Mouse (Mus musculus): ENCODE results near the gene Rfng.
"Not testable (repeated sequence)": the region's sequence is repeated elsewhere in the genome, so short reads cannot be mapped to it uniquely, and the experiment has no call there.

The Rfng gene

DNA sequence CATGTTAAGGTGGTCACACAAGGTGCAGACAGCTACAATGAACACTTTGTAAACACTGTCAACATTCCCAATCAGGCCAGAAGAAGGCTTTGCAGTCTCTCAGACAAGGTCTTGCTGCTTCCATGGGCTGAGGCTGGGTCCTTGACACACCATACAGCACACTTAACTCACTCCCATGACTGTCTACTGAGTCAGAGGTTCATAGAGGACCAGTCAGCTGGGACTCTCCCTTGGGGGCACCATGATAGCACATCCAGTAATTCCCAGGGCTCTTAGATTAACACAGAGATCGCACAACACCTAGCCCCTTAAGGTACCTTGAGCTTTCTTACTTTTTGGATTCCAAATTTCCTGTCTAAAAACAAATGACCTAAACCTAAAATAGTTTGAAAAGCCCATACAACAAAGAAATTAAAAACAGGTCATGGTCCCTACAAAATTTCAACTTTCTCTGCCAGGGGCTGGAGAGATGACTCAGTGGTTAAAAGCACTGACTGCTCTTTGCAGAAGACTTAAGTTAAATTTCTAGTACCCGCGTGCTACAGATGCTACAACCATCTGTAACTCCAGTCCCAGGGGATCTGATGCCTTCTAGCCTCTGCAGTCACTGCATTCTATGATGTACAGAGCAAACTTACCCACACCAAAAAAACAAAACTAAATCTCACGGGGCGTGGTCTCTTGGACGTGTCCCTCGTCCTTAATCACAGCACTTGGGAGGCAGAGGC, 10.4 kb downstream of the Rfng start:
- DNase-seq (ENCODE audit: low read depth, low spot score): no peak

DNA sequence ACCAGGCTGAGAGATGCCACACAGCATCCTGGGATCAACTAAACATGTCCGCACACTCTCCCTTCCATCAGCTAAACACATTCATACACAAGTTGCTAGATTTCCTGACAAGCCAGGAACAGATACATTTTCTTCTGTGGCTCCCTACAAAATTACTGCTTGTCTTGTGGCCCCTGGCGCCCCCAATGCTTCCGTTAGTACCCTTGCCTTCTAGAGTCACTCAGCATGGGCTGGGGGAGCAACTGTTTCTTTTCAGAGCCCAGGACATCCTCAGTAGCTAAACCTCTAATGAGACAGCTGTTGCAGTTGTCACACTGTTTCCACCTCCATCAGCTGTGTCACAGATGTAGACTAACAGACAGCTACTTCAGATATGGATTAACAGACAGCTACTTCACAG, 11.3 kb downstream of the Rfng start:
- no peak for DNase-seq (ENCODE audit: low read depth, low spot score)

DNA sequence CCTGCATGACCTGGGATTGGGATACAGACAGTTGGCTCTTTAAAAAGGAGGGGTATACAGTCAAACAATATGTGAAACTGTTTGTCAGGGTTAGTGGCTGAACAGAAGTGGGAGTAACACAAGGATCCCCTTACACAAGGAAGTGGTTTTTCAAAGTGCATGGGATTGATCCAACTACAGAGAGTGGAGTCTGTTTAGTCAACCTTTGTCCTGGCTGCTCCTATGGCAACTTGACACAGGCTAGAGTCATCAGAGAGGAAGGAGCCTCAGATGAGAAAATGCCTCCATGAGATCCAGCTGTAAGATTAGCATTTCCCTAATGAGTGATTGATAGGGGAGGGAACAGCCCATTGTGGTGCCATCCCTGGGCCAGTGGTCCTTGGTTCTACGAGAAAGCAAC, 15.8 kb downstream of the Rfng start:
- DNase-seq (ENCODE audit: low read depth, low spot score): no peak

DNA sequence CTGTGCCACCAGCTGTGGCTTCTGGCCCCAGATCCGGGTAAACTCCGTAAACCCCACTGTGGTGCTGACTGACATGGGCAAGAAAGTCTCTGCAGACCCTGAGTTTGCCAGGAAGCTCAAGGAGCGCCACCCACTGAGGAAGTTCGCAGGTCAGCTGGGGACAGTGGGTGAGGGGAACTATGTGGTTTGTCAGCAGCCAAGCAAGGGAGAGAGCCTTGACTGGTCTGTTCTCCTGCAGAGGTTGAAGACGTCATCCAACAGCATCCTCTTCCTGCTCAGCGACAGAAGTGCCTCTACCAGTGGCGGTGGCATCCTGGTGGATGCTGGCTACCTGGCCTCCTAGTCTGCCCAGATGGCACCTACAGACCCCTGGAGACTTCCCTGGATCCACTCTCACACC, 17.0 kb downstream of the Rfng start:
- not testable (repeated sequence) for DNase-seq (ENCODE audit: low read depth, low spot score)

DNA sequence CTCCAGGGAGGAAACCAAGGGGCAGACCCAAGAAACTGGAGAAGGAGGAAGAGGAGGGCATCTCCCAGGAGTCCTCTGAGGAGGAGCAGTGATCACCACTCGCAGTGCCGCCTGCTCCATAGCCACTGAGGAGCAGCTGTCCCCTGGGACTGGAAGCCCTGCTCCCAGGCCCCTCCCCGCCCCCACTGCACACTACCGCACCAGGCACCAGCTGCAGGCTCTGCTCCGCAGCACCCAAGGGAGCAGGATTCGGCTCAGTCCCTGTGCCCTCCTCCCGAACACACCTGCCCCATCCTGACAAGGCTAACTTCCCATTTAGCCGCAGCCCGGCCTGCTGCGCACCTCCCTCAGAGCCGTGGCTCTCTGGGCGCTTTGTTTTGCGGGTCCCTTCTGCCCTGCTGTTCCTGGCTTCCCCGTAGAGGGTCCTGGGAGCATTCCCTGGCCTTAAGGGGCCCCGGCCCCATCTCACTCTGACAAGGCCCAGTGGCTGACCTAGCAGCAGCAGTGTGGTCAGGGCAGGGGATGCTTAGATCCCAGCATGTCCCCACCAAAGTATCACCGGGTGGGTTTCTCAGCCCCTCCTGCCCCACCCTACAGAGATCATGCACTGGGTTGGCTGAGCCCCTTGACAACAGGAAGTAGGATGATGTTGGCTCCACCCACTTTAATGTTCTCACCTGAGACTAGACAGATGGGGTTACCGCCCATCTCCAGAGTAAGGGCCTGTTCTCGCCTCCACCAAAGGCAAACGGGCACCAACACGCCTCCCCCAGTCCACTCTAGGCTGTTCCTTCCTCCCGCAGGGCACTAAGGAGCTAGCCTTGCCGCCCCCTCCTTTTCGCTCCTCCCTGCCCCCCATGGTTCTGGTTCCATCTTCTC, 20.6 kb downstream of the Rfng start:
- not testable (repeated sequence) for DNase-seq (ENCODE audit: low read depth, low spot score)

DNA sequence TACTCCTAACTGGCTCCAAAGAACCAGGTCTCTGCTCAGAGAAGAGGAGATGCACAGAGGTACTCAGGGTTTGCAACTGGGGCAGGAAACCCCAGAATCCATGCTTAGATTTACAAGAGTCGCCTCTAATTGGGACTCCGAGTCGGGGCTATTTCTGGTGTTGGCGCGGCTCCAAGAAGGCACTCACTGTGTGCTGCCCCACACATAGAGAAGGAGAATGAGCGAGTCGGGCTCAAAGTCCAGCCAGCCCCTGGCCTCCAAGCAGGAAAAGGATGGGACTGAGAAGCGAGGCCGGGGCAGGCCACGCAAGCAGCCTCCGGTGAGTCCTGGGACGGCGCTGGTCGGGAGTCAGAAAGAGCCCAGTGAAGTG, 21.4 kb downstream of the Rfng start, which contains the start of gene Hmga1b:
TSS of gene Hmga1b (plus strand) at position 123 of the 370 bp plus-strand sequence.
- DNase-seq (ENCODE audit: low read depth, low spot score): not testable (repeated sequence)

DNA sequence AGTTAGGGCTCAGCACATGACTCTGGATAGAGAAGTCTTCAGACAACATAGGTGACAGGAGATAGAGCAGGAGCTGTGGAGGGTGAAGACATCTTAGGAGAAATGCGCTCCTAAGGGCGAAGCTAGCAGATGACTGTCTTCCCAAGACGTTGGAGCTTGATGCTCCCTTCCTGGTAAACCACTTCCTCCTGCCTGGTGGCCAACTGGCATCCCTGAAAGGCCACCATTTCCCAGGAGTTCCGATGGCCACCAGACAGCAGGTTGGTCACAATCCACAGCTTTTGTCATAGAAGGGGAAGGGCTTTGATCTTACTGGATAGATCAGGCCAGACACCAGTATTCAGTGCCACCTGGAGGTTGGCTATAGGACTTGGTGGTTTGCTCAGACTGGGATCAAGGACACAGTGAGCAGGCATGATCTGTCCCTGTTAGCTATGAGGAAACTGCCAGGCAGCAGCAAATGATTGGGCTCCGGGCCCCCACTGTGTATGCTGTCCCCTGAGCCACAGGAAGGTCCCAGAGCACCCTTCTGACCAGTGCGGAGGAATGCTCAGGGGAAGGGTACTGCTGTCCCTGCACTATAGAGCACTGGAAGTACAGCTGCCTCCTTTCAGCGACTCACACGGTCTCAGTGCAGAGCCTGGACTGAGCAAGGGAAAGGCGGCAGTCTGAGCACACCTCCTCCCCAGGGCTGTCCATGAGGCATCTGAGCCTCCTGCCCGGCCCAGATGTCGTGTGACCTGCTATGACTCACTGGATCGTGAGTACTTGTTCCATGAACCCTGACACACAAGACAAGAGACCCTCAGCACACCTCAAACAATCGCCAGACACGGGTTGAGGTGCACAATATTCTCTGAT, 22.0 kb downstream of the Rfng start:
- DNase-seq (ENCODE audit: low read depth, low spot score): no peak

DNA sequence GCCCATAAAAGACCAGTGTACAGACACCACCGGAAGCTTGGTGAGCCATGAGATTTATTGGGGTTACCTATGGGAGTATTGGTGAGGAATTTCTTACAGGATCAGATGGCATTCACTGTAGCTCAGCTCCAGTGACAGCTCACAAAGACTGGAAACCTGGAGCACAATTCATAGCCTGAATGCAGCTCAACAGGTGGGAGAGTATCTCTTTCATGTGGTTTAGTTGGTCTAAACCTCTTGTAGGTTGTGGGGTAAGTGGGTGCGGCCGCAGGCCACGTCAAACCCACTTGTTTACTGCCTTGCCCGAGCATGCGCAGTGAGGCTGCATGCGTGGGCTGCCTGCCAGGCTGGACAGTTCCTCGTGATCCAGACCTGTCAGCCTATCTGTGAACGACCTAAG, 23.8 kb downstream of the Rfng start:
- no peak for DNase-seq (ENCODE audit: low read depth, low spot score)

DNA sequence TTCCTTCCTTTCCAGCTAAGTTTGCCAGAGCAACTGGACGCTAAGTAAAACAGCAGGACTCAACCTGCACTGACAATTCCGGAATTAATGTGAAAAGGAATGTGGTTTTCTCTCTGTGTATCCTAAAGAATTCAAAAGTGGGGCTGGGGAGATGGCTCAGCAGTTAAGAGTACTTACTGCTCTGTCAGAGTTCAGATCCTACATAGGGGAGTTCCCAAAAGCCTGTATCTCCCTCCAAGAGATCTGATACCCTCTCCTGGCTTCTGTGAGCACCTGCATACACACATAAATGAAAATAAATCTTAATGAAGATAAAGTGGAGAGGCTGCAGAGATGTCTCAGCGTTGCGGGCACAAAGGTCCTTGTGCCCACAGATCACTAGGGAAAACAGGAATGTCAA, 32.4 kb downstream of the Rfng start:
- DNase-seq (ENCODE audit: low read depth, low spot score): no peak

DNA sequence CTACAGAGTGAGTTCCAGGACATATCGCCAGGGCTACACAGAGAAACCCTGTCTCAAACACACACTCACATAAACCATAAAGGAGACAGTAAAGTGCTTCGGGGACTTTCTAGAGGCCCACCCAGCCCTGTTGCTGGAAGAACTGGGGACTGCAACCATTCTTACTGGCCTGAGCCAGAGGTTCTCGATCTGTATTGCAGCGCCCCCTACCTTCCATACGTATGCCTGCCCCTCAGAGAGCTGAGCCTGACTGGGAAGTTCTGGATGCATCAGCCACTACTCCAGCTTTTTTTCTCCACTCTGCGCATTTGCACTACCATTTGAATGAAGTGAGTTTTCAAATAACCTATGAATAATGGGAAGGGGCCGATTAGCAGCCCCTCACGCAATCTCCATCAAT, 34.6 kb downstream of the Rfng start:
- DNase-seq (ENCODE audit: low read depth, low spot score): peak; percentile 83

DNA sequence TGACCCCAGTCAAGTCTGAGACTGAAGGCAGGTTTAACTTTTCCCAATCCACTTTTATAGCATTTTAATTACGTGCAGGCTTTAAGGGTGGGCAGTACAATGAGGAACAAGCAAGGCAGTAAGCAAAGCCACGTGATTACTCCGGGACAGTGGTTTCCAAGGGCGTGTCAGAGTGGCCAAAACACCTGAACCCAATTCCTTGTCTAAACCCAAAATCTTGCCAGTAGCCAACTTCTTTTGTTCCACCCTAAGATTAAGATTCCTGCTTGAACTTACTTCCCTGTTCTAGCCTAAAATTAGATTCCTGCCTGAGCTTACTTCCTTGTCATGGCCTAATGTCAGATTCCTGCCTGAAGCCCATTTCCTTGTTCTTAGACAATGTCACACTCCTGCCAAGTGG, 36.0 kb downstream of the Rfng start:
- no peak for DNase-seq (ENCODE audit: low read depth, low spot score)

DNA sequence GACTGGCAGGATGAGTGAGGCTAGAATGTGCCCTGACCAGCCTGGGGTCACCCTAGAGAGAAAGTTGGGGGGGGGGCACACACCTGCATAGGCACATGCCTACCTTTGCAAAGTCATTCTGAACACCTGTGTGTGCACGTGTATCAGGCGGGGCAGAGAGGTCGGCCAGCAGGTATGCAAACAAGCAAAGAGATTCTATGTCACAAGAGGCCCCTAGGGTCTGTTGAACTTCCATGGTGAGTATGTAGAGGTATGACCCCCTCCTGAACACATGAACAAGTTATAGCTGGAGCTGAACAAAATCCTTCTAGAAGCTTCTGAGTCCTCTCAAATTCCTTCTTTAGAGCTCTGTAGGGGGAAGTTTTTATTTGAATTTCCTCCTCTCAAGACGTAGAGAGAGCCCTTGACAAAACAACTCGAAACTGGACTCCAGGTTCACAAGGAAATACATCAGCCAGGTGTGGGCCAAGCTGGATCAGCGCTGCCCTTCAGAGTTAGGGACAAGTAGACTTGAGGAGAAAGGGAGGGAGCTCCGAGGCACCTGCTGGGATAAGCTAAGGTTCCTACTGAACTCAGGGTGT, 39.8 kb downstream of the Rfng start:
- no peak for DNase-seq (ENCODE audit: low read depth, low spot score)

DNA sequence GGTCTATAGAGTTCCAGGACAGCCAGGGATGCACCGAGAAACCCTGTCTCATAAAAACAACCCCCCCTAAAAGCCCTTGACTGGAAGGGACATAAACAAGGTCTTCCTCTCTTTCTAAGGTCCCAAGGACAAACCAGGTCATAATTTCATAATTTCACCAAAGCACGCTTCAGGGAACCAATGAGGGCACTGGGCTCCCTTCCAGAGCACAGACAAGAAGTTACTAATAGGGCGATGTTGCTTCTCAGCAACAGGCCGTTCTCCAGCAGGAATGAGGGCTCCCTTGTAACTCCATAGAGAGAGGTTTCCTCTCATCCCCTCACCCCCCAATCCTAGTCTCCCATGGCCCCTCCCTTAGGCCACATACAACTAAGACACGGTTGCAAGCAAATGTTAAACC, 43.0 kb downstream of the Rfng start:
- DNase-seq (ENCODE audit: low read depth, low spot score): no peak

DNA sequence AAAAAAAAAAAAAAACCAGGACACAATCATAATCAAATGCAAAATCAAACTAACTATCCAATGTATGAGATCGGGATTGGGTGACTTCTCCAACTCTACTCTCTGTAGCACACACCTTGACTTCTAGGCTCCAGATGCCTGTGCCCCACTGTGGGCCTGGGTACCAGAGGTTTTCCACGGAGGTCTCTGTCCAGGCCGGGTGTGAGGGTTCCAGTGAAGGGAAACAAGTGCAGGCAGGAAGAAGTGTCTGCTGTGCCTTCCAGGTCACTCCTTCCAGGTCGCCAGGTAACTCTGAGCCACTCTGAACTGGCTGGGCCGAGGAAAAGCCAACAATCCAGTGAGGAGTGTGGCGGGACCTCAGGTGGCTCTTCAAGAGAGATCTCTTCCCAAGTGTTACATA, 47.6 kb downstream of the Rfng start:
- DNase-seq (ENCODE audit: low read depth, low spot score): no peak

DNA sequence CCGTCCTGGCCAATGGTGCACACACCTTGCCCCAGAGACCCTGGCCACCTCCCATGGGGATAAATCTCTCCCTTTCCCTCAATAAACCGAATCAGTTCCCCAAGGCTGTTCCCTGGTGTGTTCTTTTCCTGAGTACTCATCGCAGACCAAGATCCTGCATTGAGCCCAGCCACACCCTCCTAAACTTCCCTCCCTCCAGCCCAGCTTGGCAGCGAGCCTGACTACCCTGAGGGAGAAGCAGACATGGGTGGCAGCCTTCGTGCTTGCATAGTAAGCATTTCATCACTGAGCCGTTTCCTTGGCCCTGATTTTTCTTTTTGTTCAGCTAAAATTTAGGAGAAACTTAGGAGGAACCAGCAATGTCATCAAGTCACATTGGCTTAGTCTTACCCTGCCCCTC, 50.5 kb downstream of the Rfng start:
- no peak for DNase-seq (ENCODE audit: low read depth, low spot score)

DNA sequence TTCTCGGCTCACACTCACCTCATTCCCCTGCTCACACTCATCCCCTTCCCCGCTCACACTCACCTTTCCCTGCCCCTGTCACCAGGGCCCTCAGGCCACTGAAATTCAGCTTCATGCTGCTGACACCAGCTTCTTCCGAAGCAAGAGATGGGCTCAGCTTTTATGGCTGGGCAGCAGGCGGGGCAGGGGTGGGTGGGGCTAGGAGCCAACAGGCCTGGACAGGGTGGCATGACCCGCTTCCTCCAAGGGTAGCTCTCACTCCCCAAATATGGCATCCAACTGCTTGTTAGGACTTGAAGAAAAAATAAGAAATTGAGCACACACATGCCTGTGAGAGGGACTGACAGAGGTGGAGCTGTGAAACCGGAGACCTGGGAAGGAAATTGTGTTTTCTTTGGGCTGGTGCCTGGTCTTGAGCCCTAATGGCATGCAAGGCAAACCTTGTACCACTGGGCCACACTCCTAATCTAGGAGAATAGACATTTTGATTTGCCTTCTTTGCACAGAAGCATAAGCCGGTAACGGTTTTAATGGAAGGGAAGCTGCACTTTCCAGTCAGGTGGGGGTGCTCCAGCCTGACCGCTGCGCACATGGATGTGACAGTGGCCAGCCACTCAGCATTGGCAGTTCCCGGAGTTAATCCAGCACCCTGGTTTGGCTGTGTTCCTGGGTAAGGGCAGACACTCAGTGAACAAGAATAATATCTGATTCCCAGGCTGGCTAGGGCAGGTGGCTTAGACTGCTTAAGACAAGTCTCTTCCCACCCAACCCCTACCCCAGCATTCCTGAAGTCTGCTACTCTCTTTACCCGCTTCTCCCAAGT, 51.9 kb downstream of the Rfng start, which contains the start of gene Cbr2:
TSS of gene Cbr2 (minus strand) at position 257 of the 823 bp plus-strand sequence.
- no peak for DNase-seq (ENCODE audit: low read depth, low spot score)

DNA sequence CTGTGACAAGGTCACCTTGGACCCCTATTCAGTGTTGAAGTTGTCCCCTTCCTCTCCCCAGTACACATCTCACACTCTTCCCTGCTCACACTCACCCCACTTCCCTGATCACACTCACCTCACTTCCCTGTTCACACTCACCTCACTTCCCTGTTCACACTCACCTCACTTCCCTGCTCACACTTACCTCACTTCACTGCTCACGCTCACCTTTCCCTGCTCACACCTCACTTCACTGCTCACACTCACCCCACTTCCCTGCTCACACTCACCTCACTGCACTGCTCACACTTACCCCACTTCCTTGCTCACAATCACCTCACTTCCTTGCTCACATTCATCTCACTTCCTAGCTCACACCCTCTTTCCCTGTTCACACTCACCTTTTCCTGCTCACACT, 52.6 kb downstream of the Rfng start:
- no peak for DNase-seq (ENCODE audit: low read depth, low spot score)

Data from ZHBTc4 (cell line).